Mouse (Mus musculus) heart, embryonic 12.5 days (tissue): Measurements from ENCODE around the gene Wrb. TPM values are rescaled to one million over a fixed set of nuclear protein-coding genes. Genes with fewer than 3 reads are reported as not detected.

Source experiments
- ATAC-seq: fragments of 200-750 bp; cut with Nextera tagmentation; 2 replicates; pipeline ENCODE4 v1.8.0; 2017; ENCODE audit warnings: moderate TSS enrichment, moderate library complexity; ENCODE audit not compliant: insufficient number of reproducible peaks, low FRiP score
- H3K27ac ChIP-seq: fragments of 300-500 bp; sonication (generic); 2 replicates; pipeline ENCODE4 v1.5.1; 2016; ENCODE audit warnings: mild to moderate bottlenecking, moderate library complexity; ENCODE audit not compliant: poor library complexity, severe bottlenecking
- H3K27me3 ChIP-seq: fragments of 300-500 bp; sonication (generic); replicated peaks from 2 replicates; pipeline ENCODE4 v1.6.1; 2016; ENCODE audit warnings: mild to moderate bottlenecking, moderate library complexity
- H3K36me3 ChIP-seq: fragments of 300-500 bp; sonication (generic); 2 replicates; pipeline ENCODE4 v1.6.1; 2016; ENCODE audit warnings: mild to moderate bottlenecking, moderate library complexity
- H3K4me1 ChIP-seq: fragments of 300-500 bp; sonication (generic); replicated peaks from 2 replicates; pipeline ENCODE4 v1.6.1; 2016; ENCODE audit warnings: mild to moderate bottlenecking
- H3K4me2 ChIP-seq: fragments of 300-500 bp; sonication (generic); 2 replicates; pipeline ENCODE4 v1.6.1; 2016; ENCODE audit warnings: mild to moderate bottlenecking, moderate library complexity
- H3K4me3 ChIP-seq: fragments of 300-500 bp; sonication (generic); 2 replicates; pipeline ENCODE4 v1.5.1; 2016; ENCODE audit warnings: mild to moderate bottlenecking
- H3K9ac ChIP-seq: fragments of 300-500 bp; sonication (generic); 2 replicates; pipeline ENCODE4 v1.6.1; 2016; ENCODE audit warnings: mild to moderate bottlenecking, moderate library complexity
- H3K9me3 ChIP-seq: fragments of 300-500 bp; sonication (generic); replicated peaks from 2 replicates; pipeline ENCODE4 v1.6.1; 2016; ENCODE audit warnings: mild to moderate bottlenecking, moderate library complexity
- WGBS: fragments of 180-500 bp; shearing (Covaris S2); methylation state at CpG from one replicate; pipeline ENCODE4 v1.1.7; 2016; 5-methylcytosine and 5-hydroxymethylcytosine counted together
- polyA plus RNA-seq: library from polyadenylated mRNA; unstranded; fragments of >200 nt; fragmentation: Nextera tagmentation; extraction: Ambion mirVana; gene quantifications from 2 replicates; pipeline ENCODE4 v1.2.1, GENCODE M21; 2016

Gene Wrb
- polyA plus RNA-seq, 1 experiment from 2014 or later, result 85.8 TPM

DNA sequence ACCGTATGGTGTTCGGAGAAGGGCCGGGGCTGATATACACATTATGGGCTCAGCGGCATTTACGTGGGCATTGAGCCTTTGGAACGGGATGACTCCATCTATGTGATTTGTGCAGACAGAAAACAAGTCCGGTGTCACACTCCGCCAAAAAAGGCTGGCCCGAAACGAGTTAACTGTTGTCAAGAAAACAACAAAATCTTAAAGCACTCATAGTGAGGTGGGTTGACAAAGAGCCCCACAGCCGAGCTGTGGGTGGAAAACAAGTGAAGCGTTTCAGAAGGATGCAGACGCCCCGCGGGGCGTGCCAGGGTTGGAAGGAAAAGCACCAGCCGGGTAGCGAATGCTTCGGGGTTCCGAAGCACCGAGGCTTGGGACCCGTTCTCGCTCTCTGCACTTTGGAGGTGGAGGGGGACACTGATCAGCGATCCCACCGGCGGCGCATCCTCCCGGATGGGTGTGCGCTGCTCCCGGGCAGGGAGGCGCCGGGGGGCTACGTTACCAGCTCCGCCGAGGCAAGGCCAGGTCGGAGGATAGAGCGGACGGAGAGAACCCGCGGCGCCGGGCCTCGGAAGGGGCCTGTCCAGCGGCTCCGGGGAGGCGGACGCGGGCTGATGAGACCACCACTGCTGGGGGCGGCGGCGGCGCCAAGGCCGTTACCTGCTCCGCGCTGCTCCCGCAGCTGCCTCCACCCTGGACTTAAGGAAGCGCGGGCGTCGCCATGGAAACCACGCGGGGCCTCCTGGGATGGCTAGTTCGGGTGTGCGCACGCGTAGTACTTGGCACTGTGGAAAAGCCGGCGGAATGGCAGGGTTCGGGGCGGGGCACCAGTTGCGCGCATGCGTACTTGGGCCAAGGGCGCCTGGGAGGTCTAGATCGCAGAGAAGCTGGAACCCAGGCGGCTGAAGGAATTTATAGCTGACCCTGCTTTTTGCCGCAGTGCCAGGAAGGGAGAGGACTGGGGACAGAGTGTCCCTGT is 46.6 kb downstream of the Wrb start, which contains the start of gene Lca5l:
TSS of gene Lca5l (minus strand) at position 741 of the 976 bp plus-strand sequence.
- Histone ChIP-seq H3K4me1 (peaks cover 5% of the 10 kb centered on the region; the same call in 1 of the 2 replicates), H3K4me3 (peak within 1 kb of the TSS; percentile 69), H3K27me3 (peaks cover 3% of the 10 kb centered on the region), H3K27ac (peak within 1 kb of the TSS; percentile 80), H3K36me3 (no peaks in the 10 kb centered on the region), H3K9me3 (0 out of 2 replicates have a peak, but pooled peaks cover 7% of the 10 kb centered on the region), H3K4me2 (peak within 1 kb of the TSS; percentile 76), H3K9ac (peak within 1 kb of the TSS; percentile 77)
- peak; percentile 97 for ATAC-seq
- WGBS, result 1% methylated on average over 77 of the region's 77 CpGs

DNA sequence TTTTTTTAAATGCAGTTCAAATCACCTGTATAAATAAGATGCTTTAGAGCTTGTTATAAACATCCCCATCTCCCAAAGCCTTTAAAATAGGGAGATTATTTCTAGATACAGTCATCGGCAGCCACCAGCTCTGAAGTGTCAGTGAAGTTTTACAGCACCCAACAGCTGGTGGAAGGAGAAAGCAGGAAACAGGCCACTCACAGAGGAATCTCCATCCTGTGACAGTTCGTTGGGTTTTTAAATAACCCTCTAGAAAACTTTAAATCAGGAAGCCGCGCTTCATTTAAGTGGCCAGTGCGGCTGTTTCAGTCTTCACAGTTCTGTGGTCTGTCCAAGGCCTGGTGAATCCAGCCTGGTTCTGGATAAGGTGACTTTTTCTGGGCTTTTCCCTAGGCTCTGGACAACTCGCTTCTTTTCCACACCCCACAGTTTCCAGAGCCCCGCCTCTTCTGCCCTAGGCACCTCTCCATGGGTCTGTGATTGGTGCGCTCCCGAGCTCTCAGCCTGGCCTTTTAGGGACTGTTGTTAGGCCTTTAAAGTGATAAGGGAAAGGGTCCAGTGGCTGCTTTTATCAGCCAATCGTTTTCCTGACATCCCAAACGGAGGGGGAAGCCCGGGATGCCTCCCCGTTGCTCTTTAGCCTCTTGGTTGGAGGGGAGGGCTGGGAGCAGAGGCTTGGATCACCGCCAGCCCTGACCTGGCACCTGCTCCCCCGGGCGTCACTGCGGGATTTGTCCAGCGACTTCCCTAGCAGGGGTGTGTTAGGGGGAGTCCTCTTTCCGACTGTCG is 54.9 kb downstream of the Wrb start, which contains the start of gene Sh3bgr:
TSS of gene Sh3bgr (plus strand) at position 538 of the 789 bp plus-strand sequence.
- H3K27ac ChIP-seq, result peak within 1 kb of the TSS; percentile 97
- peak within 1 kb of the TSS; percentile 52 for H3K4me3 ChIP-seq
- peak; percentile 91 for ATAC-seq
- H3K4me2 ChIP-seq, result peak within 1 kb of the TSS; percentile 76
- peaks cover 23% of the 10 kb centered on the region for H3K4me1 ChIP-seq
- WGBS, result 2% methylated on average over 20 of the region's 20 CpGs
- H3K36me3 ChIP-seq, result no peaks in the 10 kb centered on the region
- no peaks in the 10 kb centered on the region for H3K27me3 ChIP-seq
- H3K9ac ChIP-seq, result peak within 1 kb of the TSS; percentile 86
- 0 out of 2 replicates have a peak, but pooled peaks cover 2% of the 10 kb centered on the region for H3K9me3 ChIP-seq

DNA sequence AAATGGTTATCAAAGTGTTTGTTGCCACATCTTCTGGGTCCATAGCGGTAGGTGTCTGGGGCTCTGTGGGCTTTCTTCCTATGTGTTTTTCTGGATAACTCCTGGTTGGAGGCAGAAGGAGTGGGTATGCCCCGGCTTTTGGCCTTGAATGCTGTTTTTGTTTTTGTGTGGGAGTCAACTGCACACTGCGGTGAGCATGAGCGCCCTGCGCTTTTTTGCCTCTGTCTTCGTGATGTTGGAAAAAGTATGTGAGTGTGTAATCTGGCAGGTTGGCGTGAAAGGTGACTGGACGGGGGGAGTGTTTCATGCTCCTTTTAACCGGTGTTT is 55.5 kb downstream of the Wrb start:
- 22% methylated on average over 9 of the region's 9 CpGs for WGBS
- H3K4me2 ChIP-seq, result peak overlapping the region; percentile 76
- peak overlapping the region; percentile 97 for H3K27ac ChIP-seq
- no peak for ATAC-seq
- H3K9me3 ChIP-seq, result no peaks in the 10 kb centered on the region
- H3K27me3 ChIP-seq, result no peaks in the 10 kb centered on the region
- H3K4me3 ChIP-seq, result peak overlapping the region; percentile 52
- no peaks in the 10 kb centered on the region for H3K36me3 ChIP-seq
- H3K9ac ChIP-seq, result peak overlapping the region; percentile 86
- H3K4me1 ChIP-seq, result peaks cover 28% of the 10 kb centered on the region

DNA sequence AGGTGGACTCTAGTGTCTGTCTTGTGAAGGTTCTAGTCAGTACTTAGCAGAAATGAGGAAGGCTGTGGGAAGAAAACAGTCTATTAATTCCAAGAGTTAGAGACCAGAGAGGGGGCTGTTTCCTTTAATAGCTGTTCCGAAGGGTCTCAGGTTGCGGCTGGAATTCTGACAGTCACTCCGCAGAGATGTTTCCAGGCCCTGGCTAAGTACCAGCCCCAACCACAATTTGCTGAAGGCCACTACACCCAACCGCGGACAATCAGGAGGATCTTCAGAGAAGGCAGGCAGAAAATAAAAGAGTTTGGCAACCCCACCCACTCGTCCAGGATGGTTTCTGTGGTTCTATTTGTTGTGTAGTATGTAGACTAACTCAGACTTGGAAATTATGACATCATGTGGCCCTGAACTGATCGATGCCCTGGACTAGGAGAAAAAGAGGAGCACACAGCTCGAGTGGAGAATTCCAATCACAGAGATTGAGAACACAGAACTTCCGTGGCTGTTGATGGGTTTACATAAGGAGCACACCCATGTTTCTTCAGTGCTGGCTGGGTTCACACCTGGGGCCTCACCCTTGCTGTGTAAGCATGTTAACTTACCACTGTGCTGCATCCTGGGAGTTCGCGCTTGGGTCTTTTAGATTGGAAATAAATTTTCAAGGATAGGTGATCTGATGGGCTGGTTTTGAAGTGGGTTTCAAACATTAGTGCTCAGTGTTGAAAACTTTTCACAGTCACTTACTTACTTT is 56.5 kb downstream of the Wrb start:
- Histone ChIP-seq H3K36me3 (peaks cover 2% of the 10 kb centered on the region), H3K27me3 (no peaks in the 10 kb centered on the region), H3K9ac (peak overlapping the region; percentile 86), H3K4me2 (peak overlapping the region; percentile 76), H3K4me3 (peak overlapping the region; percentile 52), H3K27ac (peak overlapping the region; percentile 97), H3K9me3 (no peaks in the 10 kb centered on the region), H3K4me1 (peaks cover 38% of the 10 kb centered on the region)
- WGBS, result 42% methylated on average over 11 of the region's 11 CpGs
- no peak for ATAC-seq

Other genes with a start within 250 kb of the Wrb start
- gene Psmg1, start 154.4 kb upstream of the Wrb start, polyA plus RNA-seq, result 65.7 and 72.8 TPM in 2 replicates
- gene Brwd1, start 62.9 kb upstream of the Wrb start, polyA plus RNA-seq, result 93.7 and 94.1 TPM in 2 replicates
- gene Hmgn1, start 17.7 kb upstream of the Wrb start, polyA plus RNA-seq, result 506 and 568 TPM in 2 replicates
- gene Lca5l, start 46.9 kb downstream of the Wrb start, polyA plus RNA-seq, result 1.5 and 2.1 TPM in 2 replicates
- gene Sh3bgr, start 55.0 kb downstream of the Wrb start, polyA plus RNA-seq, result 626 and 648 TPM in 2 replicates
- gene B3galt5, start 90.4 kb downstream of the Wrb start, polyA plus RNA-seq, result 0.05 TPM in 1 of 2 replicates, not detected in the other